Mouse (Mus musculus) megakaryocyte, adult 5-6 weeks (primary cell): ENCODE data around the gene 1700025G04Rik. TPM values are rescaled to one million over a fixed set of nuclear protein-coding genes. Genes with fewer than 3 reads are reported as not detected.
"Not testable (repeated sequence)": the region's sequence is repeated elsewhere in the genome, so short reads cannot be mapped to it uniquely, and the experiment has no call there.

Experiments used
- ATAC-seq: 2 replicates; pipeline ENCODE4 v1.8.0; 2016; ENCODE audit warnings: mild to moderate bottlenecking, inconsistent platforms; ENCODE audit not compliant: poor library complexity, severe bottlenecking
- total RNA-seq, 2 experiments: library from RNA; stranded (forward) in 1 of 2; stranded (reverse) in 1 of 2; fragments of 153-499, 151-499 nt in 1 of 2; fragments of 221-1000, 200-1000 nt in 1 of 2; gene quantifications; 2 replicates each; pipeline versions ENCODE4 v1.2.3 to v1.2.4; 2015 to 2017

1700025G04Rik gene
- total RNA-seq, 2 experiments from 2014 or later, result 27.8 to 51.1 TPM

DNA sequence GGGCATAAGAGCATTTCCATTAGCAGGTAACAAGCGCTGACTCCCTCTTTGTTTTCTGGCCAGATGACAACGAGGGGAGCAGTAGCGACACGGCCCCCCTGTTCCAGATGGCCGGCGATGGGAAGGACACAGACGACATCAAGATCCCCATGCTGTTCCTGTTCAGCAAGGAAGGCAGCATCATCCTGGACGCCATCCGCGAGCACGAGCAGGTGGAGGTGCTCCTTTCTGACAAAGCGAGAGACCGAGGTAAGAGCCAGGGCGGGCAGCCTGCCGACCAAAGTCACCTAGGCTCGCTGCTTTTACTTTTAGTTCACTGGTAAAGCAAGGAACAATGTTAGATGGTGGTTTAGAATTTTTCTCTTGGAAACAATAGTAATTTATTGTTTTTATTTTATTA lies 278.5 kb downstream of the 1700025G04Rik start:
- ATAC-seq, result no peak

DNA sequence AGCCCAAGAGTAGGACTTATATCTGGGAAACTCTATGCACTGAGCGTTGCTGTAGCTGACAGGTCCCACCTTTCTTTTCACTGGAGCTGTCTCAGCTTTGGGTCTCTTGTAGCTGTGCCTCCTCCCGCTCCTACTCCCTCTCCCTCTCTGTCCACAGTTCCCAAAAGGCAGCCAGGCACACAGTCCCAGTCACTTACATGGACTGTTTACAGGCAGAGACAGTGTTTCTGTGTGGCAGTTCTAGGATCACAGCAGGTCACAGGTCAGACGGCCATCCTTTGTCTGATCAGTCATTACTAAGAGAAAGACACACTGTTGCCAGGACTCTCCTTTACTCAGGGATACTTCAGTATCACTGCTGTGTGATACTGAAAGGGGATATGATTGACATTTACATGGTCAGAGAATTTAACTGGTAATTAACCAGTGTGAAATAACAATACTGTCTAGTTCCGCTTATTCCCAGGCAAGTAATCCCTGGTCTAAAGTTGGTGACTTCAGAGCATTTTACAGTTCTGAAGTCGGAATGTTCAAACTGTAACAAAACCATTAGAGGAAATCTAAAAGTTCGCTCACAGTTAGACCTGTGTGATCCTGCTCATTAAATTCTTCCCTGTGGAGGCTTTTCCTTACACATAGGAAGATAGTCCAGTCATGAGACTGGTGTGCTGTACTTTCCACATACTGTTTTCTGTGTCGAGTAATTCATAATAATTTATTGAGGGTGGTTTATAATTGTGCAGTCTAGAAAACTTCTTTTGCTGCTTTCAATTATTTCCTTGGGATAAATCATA lies 279.1 kb downstream of the 1700025G04Rik start:
- ATAC-seq, result no peak

DNA sequence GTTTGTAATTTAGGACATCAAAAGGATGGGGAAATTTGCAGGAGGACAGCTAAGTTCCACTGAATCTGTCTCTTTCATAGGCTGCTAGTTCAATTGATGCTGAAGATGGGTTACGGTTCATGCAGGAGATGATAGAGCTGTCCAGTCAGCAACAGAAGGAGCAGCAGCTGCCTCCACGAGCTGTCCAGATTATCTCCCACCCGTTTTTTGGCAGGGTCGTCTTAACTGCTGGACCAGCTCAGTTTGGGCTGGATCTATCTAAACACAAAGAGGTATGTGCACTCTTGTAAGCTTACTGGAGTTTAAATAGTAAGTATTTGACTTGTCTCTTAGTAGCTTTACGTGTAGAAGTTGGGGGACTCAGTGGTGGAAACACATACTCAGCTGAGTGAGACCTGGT lies 282.6 kb downstream of the 1700025G04Rik start:
- no peak for ATAC-seq

DNA sequence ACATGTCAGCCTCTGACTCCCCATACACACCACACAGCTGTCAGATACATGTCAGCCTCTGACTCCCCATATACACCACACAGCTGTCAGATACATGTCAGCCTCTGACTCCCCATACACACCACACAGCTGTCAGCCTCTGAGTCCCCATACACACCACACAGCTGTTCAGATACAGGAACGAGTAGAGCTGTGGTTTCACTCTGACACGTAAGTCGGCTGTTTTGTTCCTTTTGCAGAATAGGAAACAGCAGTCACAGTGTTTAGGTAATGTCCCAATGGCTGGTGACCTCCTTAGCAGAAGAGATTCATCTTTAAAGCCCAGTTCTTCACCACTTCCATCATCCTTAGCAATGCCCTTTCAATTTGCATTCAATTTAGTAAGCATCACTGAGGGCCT lies 287.1 kb downstream of the 1700025G04Rik start:
- ATAC-seq, result not testable (repeated sequence)
